Mouse (Mus musculus) cerebellum, adult 9-10 months (tissue): ENCODE data around the gene Gm10803.
A peak's percentile ranks its signal among the peaks of the same experiment; 100 is the strongest.
"Not testable (repeated sequence)": the region's sequence is repeated elsewhere in the genome, so short reads cannot be mapped to it uniquely, and the experiment has no call there.

Source experiments
- DNase-seq: peaks from one replicate; pipeline ENCODE4 v3.0.0; 2022

The Gm10803 gene

GRCm38 (mm10) chr2:93560268-93560667, at the start of gene Gm10803:
Gene Gm10803 (plus strand): TSS chr2:93560568.
- not testable (repeated sequence) for DNase-seq

GRCm38 (mm10) chr2:93510839-93511238, 49.5 kb upstream of the Gm10803 start:
- no peak for DNase-seq

GRCm38 (mm10) chr2:93512130-93512529, 48.2 kb upstream of the Gm10803 start:
- DNase-seq: no peak

GRCm38 (mm10) chr2:93515246-93515645, 45.1 kb upstream of the Gm10803 start:
- DNase-seq: no peak

- peak; percentile 7 for DNase-seq
Observed at GRCm38 (mm10) chr2:93521042-93521441, 39.3 kb upstream of the Gm10803 start.

- DNase-seq: no peak
Observed at GRCm38 (mm10) chr2:93521571-93521970, 38.8 kb upstream of the Gm10803 start.

- DNase-seq: no peak
Observed at GRCm38 (mm10) chr2:93522005-93522404, 38.4 kb upstream of the Gm10803 start.

- no peak for DNase-seq
Observed at GRCm38 (mm10) chr2:93525033-93525762, 35.2 kb upstream of the Gm10803 start.

- DNase-seq: no peak
Observed at GRCm38 (mm10) chr2:93529602-93530001, 30.8 kb upstream of the Gm10803 start.

- DNase-seq: no peak
Observed at GRCm38 (mm10) chr2:93533891-93534290, 26.5 kb upstream of the Gm10803 start.

- no peak for DNase-seq
Observed at GRCm38 (mm10) chr2:93537385-93537967, 22.9 kb upstream of the Gm10803 start.

GRCm38 (mm10) chr2:93538140-93538539, 22.2 kb upstream of the Gm10803 start:
- DNase-seq: no peak

- no peak for DNase-seq
Observed at GRCm38 (mm10) chr2:93541771-93542170, 18.6 kb upstream of the Gm10803 start.

GRCm38 (mm10) chr2:93552676-93553521, 7.5 kb upstream of the Gm10803 start:
- no peak for DNase-seq

- no peak for DNase-seq
Observed at GRCm38 (mm10) chr2:93553905-93554304, 6.5 kb upstream of the Gm10803 start.

GRCm38 (mm10) chr2:93565647-93566046, 5.3 kb downstream of the Gm10803 start:
- DNase-seq: no peak

- no peak for DNase-seq
Observed at GRCm38 (mm10) chr2:93567675-93568074, 7.3 kb downstream of the Gm10803 start.

- DNase-seq: no peak
Observed at GRCm38 (mm10) chr2:93572565-93572964, 12.2 kb downstream of the Gm10803 start.

GRCm38 (mm10) chr2:93581271-93581670, 20.9 kb downstream of the Gm10803 start:
- no peak for DNase-seq

- no peak for DNase-seq
Observed at GRCm38 (mm10) chr2:93585821-93586220, 25.5 kb downstream of the Gm10803 start.

GRCm38 (mm10) chr2:93587446-93587845, 27.1 kb downstream of the Gm10803 start:
- DNase-seq: no peak

GRCm38 (mm10) chr2:93589875-93590274, 29.5 kb downstream of the Gm10803 start:
- no peak for DNase-seq

GRCm38 (mm10) chr2:93591706-93592105, 31.3 kb downstream of the Gm10803 start:
- DNase-seq: no peak
